Mouse (Mus musculus) small intestine, adult 2 months (tissue): ENCODE data around the gene Mpp2.

ENCODE experiments used
- CTCF ChIP-seq: fragments of 200-500 bp; IDR thresholded peaks from 2 replicates; pipeline ENCODE4 v1.5.1; 2012; ENCODE audit warnings: low read depth, mild to moderate bottlenecking, control low read depth, inconsistent platforms, low read length, moderate library complexity, mixed read lengths; ENCODE audit not compliant: insufficient replicate concordance, insufficient read length; ENCODE audit errors: extremely low read depth
- POLR2A ChIP-seq: fragments of 200-500 bp; IDR thresholded peaks from 2 replicates; pipeline ENCODE4 v1.6.1; 2012; ENCODE audit warnings: low read depth, mild to moderate bottlenecking, control low read depth, inconsistent platforms, low read length, moderate library complexity

GRCm38 (mm10) chr11:102049875-102050482 is 38.3 kb downstream of the Mpp2 start:
- TF ChIP-seq CTCF, result no peak
- no peak for TF ChIP-seq POLR2A
